8 mouse cellular contexts compared by ENCODE assay signal in the genomic region with DNA sequence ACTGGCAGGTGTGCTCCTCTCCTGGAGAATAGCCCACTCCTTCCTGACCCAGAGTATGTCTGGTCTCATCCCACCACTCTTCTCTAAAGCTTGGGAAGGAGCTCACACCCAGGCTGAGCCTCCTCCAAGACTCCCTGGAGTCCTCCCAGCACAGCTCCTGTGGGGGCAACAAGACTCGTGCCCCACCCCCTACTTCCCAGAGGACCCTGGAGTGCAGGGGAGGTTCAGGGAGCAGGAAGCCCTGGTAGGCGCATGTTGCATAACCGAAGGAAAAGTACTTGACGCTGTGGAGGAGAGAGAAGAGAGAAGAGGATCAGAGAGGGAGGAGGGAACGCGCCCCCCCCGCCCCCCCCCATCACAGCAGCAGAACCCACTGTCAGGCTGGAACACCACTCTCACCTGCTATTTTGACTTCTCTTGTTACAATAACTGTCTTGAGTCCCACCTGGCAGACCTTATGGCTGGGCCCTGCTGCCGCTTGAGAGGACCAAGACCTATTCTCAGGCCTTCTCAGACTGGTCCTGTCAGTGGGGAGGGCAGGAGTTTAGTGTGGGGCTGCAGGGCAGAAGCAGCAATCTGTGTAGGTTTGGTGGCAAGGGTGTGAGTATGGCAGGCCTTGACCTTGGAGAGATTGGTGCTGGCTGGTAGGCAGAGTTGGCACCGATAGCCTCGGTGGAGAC. TPM values are rescaled to one million over a fixed set of nuclear protein-coding genes. Genes with fewer than 3 reads are reported as not detected.
DNase-seq lines count a peak whose midpoint lies in the region; ATAC-seq lines count a peak whose summit lies in the region.

No protein-coding gene starts in this region.

- WGBS in lung, embryonic 15.5 days, result 38% methylated on average over 10 of the region's 10 CpGs

- no peaks in the 10 kb centered on the region for H3K9me3 ChIP-seq in lung, embryonic 15.5 days

- no peaks in the 10 kb centered on the region for H3K27me3 ChIP-seq in lung, embryonic 15.5 days

- peaks cover 13% of the 10 kb centered on the region; the same call in 1 of the 2 replicates for H3K36me3 ChIP-seq in lung, embryonic 15.5 days

- H3K4me3 ChIP-seq in lung, embryonic 15.5 days, result no peak overlapping the region

- 0 out of 2 replicates have a peak overlapping the region, but pooled peaks have one; percentile 6 for H3K4me2 ChIP-seq in lung, embryonic 15.5 days

- H3K4me1 ChIP-seq in lung, embryonic 15.5 days, result peaks cover 39% of the 10 kb centered on the region

- H3K27ac ChIP-seq in lung, embryonic 15.5 days, result peak overlapping the region; percentile 30; the same call in 1 of the 2 replicates

- no peak overlapping the region; the same call in 1 of the 2 replicates for H3K9ac ChIP-seq in lung, embryonic 15.5 days

- no peak for DNase-seq in frontal cortex, postnatal 10 days (ENCODE audit: low spot score in 2 of 2)
- peak; percentile 87 for DNase-seq in right cerebral cortex, adult 18-20 months
- no peak for DNase-seq in right cerebral cortex, postnatal 14 days
- DNase-seq in retina, embryonic 14.5 days (ENCODE audit: low spot score), result no peak
- no peak for DNase-seq in thymus, postnatal 25 days

- peak; percentile 32 for ATAC-seq in frontal cortex, adult (ENCODE audit: low TSS enrichment)
- no peak; the same call in none of the 2 replicates for ATAC-seq in lung, embryonic 15.5 days (ENCODE audit: borderline replicate concordance, extremely low read depth, low FRiP score, low TSS enrichment)
- no peak for ATAC-seq in megakaryocyte-erythroid progenitor cell, adult 5-6 weeks (replicated peaks; ENCODE audit: low FRiP score, low TSS enrichment, poor library complexity, severe bottlenecking)

RNA-seq across cellular contexts. Expression of gene Baiap2, which starts 48.2 kb away (rescaled TPM):
- polyA plus RNA-seq in lung, embryonic 15.5 days (2015; fragmentation: Nextera tagmentation; extraction: Ambion mirVana), result 26.2 and 28.9 TPM in 2 replicates
- 1.0 and 2.3 TPM in 2 replicates for total RNA-seq in megakaryocyte-erythroid progenitor cell, adult 5-6 weeks (2014; fragmentation: Nextera tagmentation)
- 1.5 and 17.7 TPM in 2 replicates for total RNA-seq in megakaryocyte-erythroid progenitor cell, adult 5-6 weeks (2017)

RNA-seq across cellular contexts. Expression of gene Aatk, which starts 56.2 kb away (rescaled TPM):
- 2.1 and 3.3 TPM in 2 replicates for polyA plus RNA-seq in lung, embryonic 15.5 days (2015; fragmentation: Nextera tagmentation; extraction: Ambion mirVana)
- 0.62 TPM in 1 of 2 replicates, not detected in the other for total RNA-seq in megakaryocyte-erythroid progenitor cell, adult 5-6 weeks (2014; fragmentation: Nextera tagmentation)
- total RNA-seq in megakaryocyte-erythroid progenitor cell, adult 5-6 weeks (2017), result not detected in 2 replicates
